Mouse (Mus musculus) megakaryocyte, embryonic 14.5 days (primary cell): ENCODE results near the gene 4930474N05Rik.

Source experiments
- FLI1 ChIP-seq: IDR thresholded peaks from 2 replicates; pipeline ENCODE4 v1.6.1; 2012; ENCODE audit warnings: low read length, inconsistent platforms, mixed read lengths
- GATA1 ChIP-seq: IDR thresholded peaks from 3 replicates; pipeline ENCODE4 v1.6.1; 2012; ENCODE audit warnings: mixed read lengths, low read length, inconsistent platforms, borderline replicate concordance

- TF ChIP-seq GATA1 (no peak), FLI1 (no peak)
Measured at GRCm38 (mm10) chr14:36114481-36114880, 19.8 kb downstream of the 4930474N05Rik start.
